Mouse (Mus musculus) liver, embryonic 12.5 days (tissue): ENCODE measurements around the gene Olfr1279. TPM values are rescaled to one million over a fixed set of nuclear protein-coding genes. Genes with fewer than 3 reads are reported as not detected.
"Not testable (repeated sequence)": the region's sequence is repeated elsewhere in the genome, so short reads cannot be mapped to it uniquely, and the experiment has no call there.

Experiments used
- ATAC-seq: fragments of 200-750 bp; cut with Nextera tagmentation; 2 replicates; pipeline ENCODE4 v1.8.0; 2017; ENCODE audit warnings: moderate number of reproducible peaks, mild to moderate bottlenecking, moderate library complexity
- H3K27ac ChIP-seq: fragments of 300-500 bp; sonication (generic); 2 replicates; pipeline ENCODE4 v1.5.1; 2016; ENCODE audit warnings: mild to moderate bottlenecking
- H3K27me3 ChIP-seq: fragments of 300-500 bp; sonication (generic); replicated peaks from 2 replicates; pipeline ENCODE4 v1.6.1; 2016; ENCODE audit warnings: mild to moderate bottlenecking, moderate library complexity
- H3K36me3 ChIP-seq: fragments of 300-500 bp; sonication (generic); 2 replicates; pipeline ENCODE4 v1.6.1; 2016; ENCODE audit warnings: mild to moderate bottlenecking, moderate library complexity
- H3K4me1 ChIP-seq: fragments of 300-500 bp; sonication (generic); 2 replicates; pipeline ENCODE4 v1.6.1; 2016
- H3K4me2 ChIP-seq: fragments of 300-500 bp; sonication (generic); 2 replicates; pipeline ENCODE4 v1.6.1; 2016; ENCODE audit warnings: mild to moderate bottlenecking, moderate library complexity
- H3K4me3 ChIP-seq: fragments of 300-500 bp; sonication (generic); 2 replicates; pipeline ENCODE4 v1.5.1; 2016; ENCODE audit warnings: mild to moderate bottlenecking, moderate library complexity
- H3K9ac ChIP-seq: fragments of 300-500 bp; sonication (generic); 2 replicates; pipeline ENCODE4 v1.6.1; 2016; ENCODE audit warnings: mild to moderate bottlenecking, moderate library complexity
- H3K9me3 ChIP-seq: fragments of 300-500 bp; sonication (generic); replicated peaks from 2 replicates; pipeline ENCODE4 v1.6.1; 2016; ENCODE audit warnings: mild to moderate bottlenecking, moderate library complexity
- WGBS: fragments of 180-500 bp; shearing (Covaris S2); methylation state at CpG from one replicate; pipeline ENCODE4 v1.1.7; 2016; ENCODE audit not compliant: insufficient replicate concordance; 5-methylcytosine and 5-hydroxymethylcytosine counted together
- polyA plus RNA-seq: library from polyadenylated mRNA; unstranded; fragments of >200 nt; fragmentation: Nextera tagmentation; extraction: Ambion mirVana; gene quantifications from 2 replicates; pipeline ENCODE4 v1.2.1, GENCODE M21; 2016

Olfr1279 gene
- not detected in 2 replicates for polyA plus RNA-seq

GRCm38 (mm10) chr2:111300374-111300773, at the start of gene Olfr1279:
Gene Olfr1279, plus strand, starts transcription at chr2:111300635.
- Histone ChIP-seq H3K27ac (no peak within 1 kb of the TSS), H3K4me2 (no peak within 1 kb of the TSS), H3K27me3 (no peaks in the 10 kb centered on the region), H3K4me3 (no peak within 1 kb of the TSS), H3K36me3 (no peaks in the 10 kb centered on the region), H3K9ac (no peak within 1 kb of the TSS), H3K4me1 (no peaks in the 10 kb centered on the region), H3K9me3 (no peaks in the 10 kb centered on the region)
- no peak for ATAC-seq

GRCm38 (mm10) chr2:111254216-111254615, 46.2 kb upstream of the Olfr1279 start, which contains the start of gene Olfr1276:
Gene Olfr1276, plus strand, starts transcription at chr2:111254516.
- H3K9ac ChIP-seq: no peak within 1 kb of the TSS
- no peaks in the 10 kb centered on the region for H3K27me3 ChIP-seq
- H3K27ac ChIP-seq: no peak within 1 kb of the TSS
- no peaks in the 10 kb centered on the region for H3K4me1 ChIP-seq
- no peak within 1 kb of the TSS for H3K4me3 ChIP-seq
- H3K9me3 ChIP-seq: no peaks in the 10 kb centered on the region
- no peaks in the 10 kb centered on the region for H3K36me3 ChIP-seq
- H3K4me2 ChIP-seq: no peak within 1 kb of the TSS
- no peak for ATAC-seq

GRCm38 (mm10) chr2:111274006-111274405, 26.4 kb upstream of the Olfr1279 start, which contains the start of gene Olfr1277:
Gene Olfr1277, minus strand, starts transcription at chr2:111274106.
- H3K4me2 ChIP-seq: no peak within 1 kb of the TSS
- H3K4me1 ChIP-seq: no peaks in the 10 kb centered on the region

GRCm38 (mm10) chr2:111289836-111290235, 10.6 kb upstream of the Olfr1279 start, which contains the start of gene Olfr1278:
Gene Olfr1278, plus strand, starts transcription at chr2:111290136.
- Histone ChIP-seq H3K9me3 (no peaks in the 10 kb centered on the region), H3K4me2 (no peak within 1 kb of the TSS), H3K4me1 (no peaks in the 10 kb centered on the region), H3K9ac (no peak within 1 kb of the TSS), H3K36me3 (no peaks in the 10 kb centered on the region), H3K27ac (no peak within 1 kb of the TSS), H3K27me3 (no peaks in the 10 kb centered on the region), H3K4me3 (no peak within 1 kb of the TSS)
- ATAC-seq: no peak

More at GRCm38 (mm10) chr2:111274006-111274405, 26.4 kb upstream of the Olfr1279 start, which contains the start of gene Olfr1277:
- Histone ChIP-seq H3K27me3 (no peaks in the 10 kb centered on the region), H3K9me3 (no peaks in the 10 kb centered on the region), H3K4me3 (no peak within 1 kb of the TSS), H3K27ac (no peak within 1 kb of the TSS), H3K9ac (no peak within 1 kb of the TSS), H3K36me3 (no peaks in the 10 kb centered on the region)
- ATAC-seq: no peak
- WGBS: 61% methylated on average over 2 of the region's 2 CpGs

- Histone ChIP-seq H3K4me3 (no peak overlapping the region), H3K9ac (no peak overlapping the region), H3K9me3 (no peaks in the 10 kb centered on the region), H3K4me1 (no peaks in the 10 kb centered on the region), H3K27me3 (no peaks in the 10 kb centered on the region), H3K36me3 (no peaks in the 10 kb centered on the region), H3K27ac (no peak overlapping the region), H3K4me2 (no peak overlapping the region)
- ATAC-seq: no peak
Measured at GRCm38 (mm10) chr2:111298541-111298940, 1.9 kb upstream of the Olfr1279 start.

GRCm38 (mm10) chr2:111313717-111314116, 13.3 kb downstream of the Olfr1279 start, which contains the start of gene Olfr1280:
Gene Olfr1280, plus strand, starts transcription at chr2:111314017.
- Histone ChIP-seq H3K4me3 (no peak within 1 kb of the TSS), H3K4me2 (no peak within 1 kb of the TSS), H3K36me3 (no peaks in the 10 kb centered on the region), H3K9me3 (no peaks in the 10 kb centered on the region), H3K27ac (no peak within 1 kb of the TSS), H3K4me1 (no peaks in the 10 kb centered on the region), H3K27me3 (no peaks in the 10 kb centered on the region), H3K9ac (no peak within 1 kb of the TSS)
- ATAC-seq: no peak

- no peaks in the 10 kb centered on the region for H3K36me3 ChIP-seq
Measured at GRCm38 (mm10) chr2:111326220-111326619, 25.8 kb downstream of the Olfr1279 start, which contains the start of gene Olfr1281. Gene Olfr1281, plus strand, starts transcription at chr2:111326520.

GRCm38 (mm10) chr2:111333721-111334120, 33.3 kb downstream of the Olfr1279 start:
- ATAC-seq, H3K36me3 ChIP-seq, H3K27me3 ChIP-seq, H3K4me2 ChIP-seq, H3K4me3 ChIP-seq, H3K27ac ChIP-seq, H3K4me1 ChIP-seq, H3K9me3 ChIP-seq, H3K9ac ChIP-seq: not testable (repeated sequence)
- WGBS: 65% methylated on average over 5 of the region's 5 CpGs

More at GRCm38 (mm10) chr2:111326220-111326619, 25.8 kb downstream of the Olfr1279 start, which contains the start of gene Olfr1281:
- Histone ChIP-seq H3K4me1 (no peaks in the 10 kb centered on the region), H3K4me2 (no peak within 1 kb of the TSS), H3K9me3 (no peaks in the 10 kb centered on the region), H3K9ac (no peak within 1 kb of the TSS), H3K27ac (no peak within 1 kb of the TSS), H3K27me3 (no peaks in the 10 kb centered on the region), H3K4me3 (no peak within 1 kb of the TSS)
- WGBS: 58% methylated on average over 2 of the region's 2 CpGs
- no peak for ATAC-seq

- WGBS: 51% methylated on average over 2 of the region's 2 CpGs
- H3K27me3 ChIP-seq: no peaks in the 10 kb centered on the region
Measured at GRCm38 (mm10) chr2:111335976-111336375, 35.5 kb downstream of the Olfr1279 start, which contains the start of gene Olfr1282. Gene Olfr1282, minus strand, starts transcription at chr2:111336076.

More at GRCm38 (mm10) chr2:111335976-111336375, 35.5 kb downstream of the Olfr1279 start, which contains the start of gene Olfr1282:
- H3K4me3 ChIP-seq: no peak within 1 kb of the TSS
- H3K27ac ChIP-seq: no peak within 1 kb of the TSS
- no peaks in the 10 kb centered on the region for H3K36me3 ChIP-seq
- no peak for ATAC-seq
- no peak within 1 kb of the TSS for H3K9ac ChIP-seq
- H3K4me1 ChIP-seq: no peaks in the 10 kb centered on the region
- H3K9me3 ChIP-seq: no peaks in the 10 kb centered on the region
- no peak within 1 kb of the TSS for H3K4me2 ChIP-seq

Other genes starting within 250 kb of the Olfr1279 start
- gene Gm13941, start 194.7 kb upstream of the Olfr1279 start, polyA plus RNA-seq: not detected in 2 replicates
- gene Gm15130, start 147.7 kb upstream of the Olfr1279 start, polyA plus RNA-seq: not detected in 2 replicates
- not detected in 2 replicates for gene 4930430A15Rik, start 71.0 kb upstream of the Olfr1279 start, polyA plus RNA-seq
- not detected in 2 replicates for gene Olfr1275, start 65.3 kb upstream of the Olfr1279 start, polyA plus RNA-seq
- gene Olfr1276, start 46.1 kb upstream of the Olfr1279 start, polyA plus RNA-seq: not detected in 2 replicates
- not detected in 2 replicates for gene Olfr1277, start 26.5 kb upstream of the Olfr1279 start, polyA plus RNA-seq
- gene Olfr1278, start 10.5 kb upstream of the Olfr1279 start, polyA plus RNA-seq: not detected in 2 replicates
- gene Olfr1280, start 13.4 kb downstream of the Olfr1279 start, polyA plus RNA-seq: not detected in 2 replicates
- gene Olfr1281, start 25.9 kb downstream of the Olfr1279 start, polyA plus RNA-seq: not detected in 2 replicates
- gene Olfr1282, start 35.4 kb downstream of the Olfr1279 start, polyA plus RNA-seq: not detected in 2 replicates
- gene Olfr1283, start 66.2 kb downstream of the Olfr1279 start, polyA plus RNA-seq: not detected in 2 replicates
- not detected in 2 replicates for gene Olfr1284, start 74.9 kb downstream of the Olfr1279 start, polyA plus RNA-seq
- gene Olfr1286, start 122.5 kb downstream of the Olfr1279 start, polyA plus RNA-seq: not detected in 2 replicates
- not detected in 2 replicates for gene Olfr1287, start 148.5 kb downstream of the Olfr1279 start, polyA plus RNA-seq
- not detected in 2 replicates for gene Olfr1288, start 173.5 kb downstream of the Olfr1279 start, polyA plus RNA-seq
- gene Olfr1289, start 180.2 kb downstream of the Olfr1279 start, polyA plus RNA-seq: not detected in 2 replicates
- gene Olfr1290, start 193.2 kb downstream of the Olfr1279 start, polyA plus RNA-seq: not detected in 2 replicates
- not detected in 2 replicates for gene Olfr1291-ps1, start 196.5 kb downstream of the Olfr1279 start, polyA plus RNA-seq
- not detected in 2 replicates for gene Olfr1293-ps, start 224.6 kb downstream of the Olfr1279 start, polyA plus RNA-seq
- gene Olfr1294, start 239.7 kb downstream of the Olfr1279 start, polyA plus RNA-seq: not detected in 2 replicates